Mouse (Mus musculus) C2C12 (cell line): ENCODE measurements at regions not wholly inside any gene's neighbourhood (a gene's known extent, or its start where the extent isn't known, plus 50 kb on each side); places are given as distances from the start of the nearest gene placed in this dataset.

Experiments
- CTCF ChIP-seq: IDR thresholded peaks from one replicate; pipeline ENCODE4 v1.5.1; 2011; ENCODE audit not compliant: control insufficient read depth, insufficient read depth, insufficient read length
- MAX ChIP-seq: IDR thresholded peaks from one replicate; pipeline ENCODE4 v1.6.1; 2011; ENCODE audit warnings: mild to moderate bottlenecking, control low read depth
- USF1 ChIP-seq: IDR thresholded peaks from one replicate; pipeline ENCODE4 v1.6.1; 2011; ENCODE audit warnings: low read depth, mild to moderate bottlenecking, control low read depth, moderate library complexity

DNA sequence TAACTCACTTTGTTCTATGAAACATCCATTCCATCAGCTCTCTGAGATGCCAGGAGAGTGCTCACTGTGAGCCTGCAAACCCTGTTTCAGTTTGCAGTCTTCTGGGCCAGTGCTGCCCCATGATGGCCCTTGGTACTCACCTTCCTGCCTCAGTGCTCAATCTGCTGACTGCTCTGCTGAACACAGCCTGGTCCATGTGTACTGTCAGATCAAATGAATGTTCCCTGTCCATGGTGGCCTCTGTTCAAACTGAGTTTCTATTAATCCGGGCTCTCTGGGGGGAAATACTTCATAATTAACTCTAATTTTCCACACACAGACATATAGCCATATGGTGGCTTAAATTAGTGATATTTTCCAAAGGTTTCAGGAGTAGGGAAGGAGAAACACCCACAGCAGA, 503.3 kb downstream of the Tmem132b start:
- TF ChIP-seq CTCF (no peak), USF1 (no peak), MAX (no peak)
